Mouse (Mus musculus) hindbrain, embryonic 16.5 days (tissue): ENCODE data around the gene Hba-x. TPM values are rescaled to one million over a fixed set of nuclear protein-coding genes. Genes with fewer than 3 reads are reported as not detected.

Source experiments
- ATAC-seq: fragments of 200-750 bp; cut with Nextera tagmentation; 2 replicates; pipeline ENCODE4 v1.8.0; 2017; ENCODE audit warnings: moderate TSS enrichment, moderate library complexity
- H3K27ac ChIP-seq: fragments of 300-500 bp; sonication (generic); 2 replicates; pipeline ENCODE4 v1.5.1; 2014; ENCODE audit warnings: low read depth, mild to moderate bottlenecking, control low read depth, low read length, moderate library complexity
- H3K27me3 ChIP-seq: fragments of 300-500 bp; sonication (generic); replicated peaks from 2 replicates; pipeline ENCODE4 v1.6.1; 2014; ENCODE audit warnings: low read length; ENCODE audit not compliant: control insufficient read depth, insufficient read depth
- H3K36me3 ChIP-seq: fragments of 300-500 bp; sonication (generic); 2 replicates; pipeline ENCODE4 v1.6.1; 2014; ENCODE audit warnings: mild to moderate bottlenecking, low read length, moderate library complexity, mixed read lengths; ENCODE audit not compliant: control insufficient read depth, insufficient read depth
- H3K4me1 ChIP-seq: fragments of 300-500 bp; sonication (generic); 2 replicates; pipeline ENCODE4 v1.6.1; 2014; ENCODE audit warnings: low read depth, low read length; ENCODE audit not compliant: control insufficient read depth, insufficient read depth
- H3K4me2 ChIP-seq: fragments of 300-500 bp; sonication (generic); 2 replicates; pipeline ENCODE4 v1.6.1; 2014; ENCODE audit warnings: mild to moderate bottlenecking, low read length, control low read depth, moderate library complexity
- H3K4me3 ChIP-seq: fragments of 300-500 bp; sonication (generic); 2 replicates; pipeline ENCODE4 v1.5.1; 2014; ENCODE audit warnings: mild to moderate bottlenecking, low read length, control low read depth, moderate library complexity
- H3K9ac ChIP-seq: fragments of 300-500 bp; sonication (generic); 2 replicates; pipeline ENCODE4 v1.6.1; 2014; ENCODE audit warnings: low read depth, mild to moderate bottlenecking, control low read depth, low read length, moderate library complexity
- H3K9me3 ChIP-seq: fragments of 300-500 bp; sonication (generic); 2 replicates; pipeline ENCODE4 v1.6.1; 2014; ENCODE audit warnings: mild to moderate bottlenecking, low read length, moderate library complexity; ENCODE audit not compliant: control insufficient read depth
- WGBS: fragments of 180-500 bp; shearing (Covaris S2); extraction: QIAGEN DNeasy Blood & Tissue Kit; methylation state at CpG from one replicate; pipeline ENCODE4 v1.1.7; 2014; 5-methylcytosine and 5-hydroxymethylcytosine counted together
- polyA plus RNA-seq: library from polyadenylated mRNA; unstranded; fragments of >200 nt; fragmentation: Nextera tagmentation; extraction: Ambion mirVana; gene quantifications from 2 replicates; pipeline ENCODE4 v1.2.1, GENCODE M21; 2015

Hba-x gene
- polyA plus RNA-seq, 1 experiment from 2014 or later: 4.9 TPM

DNA sequence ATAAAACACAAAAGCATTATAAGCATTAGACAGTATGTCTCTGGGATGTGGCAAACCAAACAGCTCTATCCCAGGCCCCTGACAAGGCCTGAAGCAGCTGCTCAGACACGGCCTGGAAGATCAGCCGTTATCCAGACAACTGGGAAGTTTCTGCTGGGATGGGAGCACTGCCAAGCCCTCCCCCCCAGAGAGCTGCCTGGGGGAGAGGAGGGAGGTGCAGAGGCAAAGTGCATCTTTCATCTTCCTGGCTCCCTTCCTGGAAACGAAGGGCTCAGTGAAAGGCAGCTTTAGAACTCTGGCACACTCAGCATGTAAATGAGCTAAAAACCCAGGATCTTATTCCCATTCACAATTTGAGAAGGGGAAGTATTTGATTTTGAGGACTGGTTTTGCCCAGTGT lies 40.6 kb upstream of the Hba-x start:
- no peak overlapping the region for H3K4me2 ChIP-seq
- H3K9me3 ChIP-seq: no peaks in the 10 kb centered on the region
- peak; percentile 70 for ATAC-seq
- H3K27ac ChIP-seq: peak overlapping the region; percentile 73
- no peak overlapping the region for H3K4me3 ChIP-seq
- no peak overlapping the region for H3K9ac ChIP-seq
- peaks cover 9% of the 10 kb centered on the region for H3K36me3 ChIP-seq
- no peaks in the 10 kb centered on the region for H3K27me3 ChIP-seq
- 16% methylated on average over 3 of the region's 3 CpGs for WGBS
- peaks cover 26% of the 10 kb centered on the region for H3K4me1 ChIP-seq

DNA sequence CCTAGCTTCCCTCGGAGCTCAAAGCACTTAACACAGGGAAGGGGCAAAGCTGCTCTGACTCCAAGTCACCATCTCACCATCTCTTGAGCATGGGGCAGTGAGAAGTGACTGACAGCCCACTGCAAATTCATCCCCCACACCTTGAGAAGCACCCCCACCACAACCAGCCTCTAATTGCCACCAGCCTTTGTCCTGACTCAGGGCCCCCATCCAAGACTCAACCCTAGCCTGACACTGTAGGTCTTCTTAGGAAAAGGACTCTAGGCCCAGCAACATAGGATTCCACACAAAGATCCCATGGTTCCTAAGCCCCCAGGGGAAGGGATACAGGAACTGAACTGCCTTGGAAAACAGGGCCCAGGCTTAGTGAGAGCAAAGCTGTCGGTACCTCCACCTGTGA lies 40.1 kb upstream of the Hba-x start:
- Histone ChIP-seq H3K36me3 (peaks cover 10% of the 10 kb centered on the region; the same call in 1 of the 2 replicates), H3K27me3 (no peaks in the 10 kb centered on the region), H3K27ac (peak overlapping the region; percentile 73), H3K4me3 (no peak overlapping the region), H3K9ac (no peak overlapping the region), H3K9me3 (no peaks in the 10 kb centered on the region), H3K4me1 (peaks cover 26% of the 10 kb centered on the region), H3K4me2 (no peak overlapping the region)
- WGBS: 48% methylated on average over 2 of the region's 2 CpGs
- ATAC-seq: peak; percentile 17

DNA sequence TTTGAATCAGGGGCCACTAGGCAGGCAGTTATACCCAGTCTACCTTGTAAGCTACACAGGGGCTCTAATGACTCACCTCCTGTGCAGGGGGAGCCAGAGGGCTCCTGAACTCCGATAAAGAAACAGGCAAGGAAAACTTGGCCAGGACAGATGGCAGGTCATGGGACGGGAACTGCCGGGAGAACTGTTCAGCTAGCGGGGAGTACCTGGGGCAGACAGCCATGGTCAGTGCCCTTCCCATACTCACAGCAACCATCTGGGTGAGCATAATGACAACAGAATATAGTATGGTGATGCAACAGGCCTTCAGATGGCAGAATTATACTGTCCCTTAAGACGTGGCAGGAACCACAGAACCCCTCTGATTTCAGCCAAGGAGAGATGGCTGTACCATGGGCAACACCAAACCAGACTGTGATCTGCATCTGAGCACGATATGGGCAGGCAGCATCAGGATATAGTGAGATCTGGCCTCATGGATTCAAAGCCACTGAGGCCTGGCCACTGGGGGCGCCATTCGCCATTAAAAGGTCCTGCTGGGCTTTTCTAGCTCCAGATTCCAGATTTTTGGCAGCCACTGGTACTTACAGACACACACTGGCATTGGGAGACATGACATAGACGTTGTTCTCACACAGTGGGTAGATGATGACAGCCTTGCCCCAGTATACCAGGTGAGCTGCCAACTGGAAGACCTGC lies 39.3 kb upstream of the Hba-x start:
- H3K4me2 ChIP-seq: no peak overlapping the region
- H3K9ac ChIP-seq: no peak overlapping the region
- no peaks in the 10 kb centered on the region for H3K9me3 ChIP-seq
- no peak overlapping the region for H3K4me3 ChIP-seq
- peak overlapping the region; percentile 73 for H3K27ac ChIP-seq
- ATAC-seq: no peak
- H3K27me3 ChIP-seq: no peaks in the 10 kb centered on the region
- peaks cover 5% of the 10 kb centered on the region; the same call in 1 of the 2 replicates for H3K36me3 ChIP-seq
- peaks cover 26% of the 10 kb centered on the region for H3K4me1 ChIP-seq
- WGBS: 50% methylated on average over 9 of the region's 9 CpGs

DNA sequence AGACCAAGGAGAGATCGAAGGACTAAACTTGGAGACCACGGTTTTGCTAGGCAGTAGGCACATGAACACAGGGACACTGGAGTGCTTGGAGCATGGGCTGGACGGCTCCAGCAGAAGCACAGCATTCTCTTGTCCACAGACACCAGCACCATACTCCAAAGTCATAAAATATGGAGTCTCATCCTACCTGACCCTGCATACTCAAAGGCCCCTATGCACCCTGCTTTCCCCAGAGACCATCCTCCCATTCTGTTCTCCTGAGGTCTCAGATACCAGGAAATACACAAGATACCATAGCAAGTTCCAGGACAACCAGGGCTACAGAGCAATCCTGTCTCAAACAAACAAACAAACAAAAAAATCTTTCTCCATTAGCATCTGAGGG lies 38.8 kb upstream of the Hba-x start:
- Histone ChIP-seq H3K9me3 (no peaks in the 10 kb centered on the region), H3K4me1 (peaks cover 26% of the 10 kb centered on the region), H3K27ac (no peak overlapping the region), H3K4me2 (no peak overlapping the region), H3K9ac (no peak overlapping the region), H3K4me3 (no peak overlapping the region), H3K27me3 (no peaks in the 10 kb centered on the region), H3K36me3 (peaks cover 5% of the 10 kb centered on the region; the same call in 1 of the 2 replicates)
- ATAC-seq: no peak
- 88% methylated on average over 3 of the region's 3 CpGs for WGBS

DNA sequence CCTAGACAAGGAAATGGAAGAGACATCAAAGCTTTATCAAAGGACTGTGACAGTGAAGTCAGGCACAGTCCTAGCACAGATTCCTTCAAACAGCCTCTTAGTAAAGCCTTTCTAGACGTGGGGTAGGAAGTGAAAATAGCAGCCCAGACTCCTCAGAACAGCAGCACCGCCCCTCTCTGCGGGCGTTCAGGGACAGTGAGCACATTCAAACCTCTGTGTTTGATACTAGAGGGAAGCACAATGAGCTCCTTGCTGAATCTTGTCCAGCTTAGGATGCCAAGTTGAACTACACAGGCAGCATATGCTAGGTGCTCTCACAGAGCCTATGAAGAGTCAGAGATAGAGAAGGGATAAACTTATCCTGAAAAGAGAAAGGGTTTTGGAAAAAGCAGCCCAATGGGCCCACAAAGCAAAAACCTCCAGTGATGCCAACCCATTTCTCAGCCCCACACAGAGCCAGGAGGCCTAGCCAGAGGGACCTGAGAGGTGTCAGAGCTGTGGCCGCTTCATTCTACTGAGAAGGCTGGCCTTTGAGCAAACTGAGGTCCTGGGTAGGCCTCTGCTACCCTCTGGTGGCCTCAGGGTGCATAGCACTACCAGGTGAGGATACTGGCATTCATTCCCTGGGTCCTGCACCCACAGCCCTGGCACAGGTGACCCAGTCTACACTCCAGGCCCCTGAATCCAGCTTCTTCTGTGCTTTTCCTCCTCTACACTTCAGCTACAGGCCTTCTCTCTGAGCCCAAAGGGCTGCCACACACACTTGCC lies 37.9 kb upstream of the Hba-x start:
- 62% methylated on average over 5 of the region's 5 CpGs for WGBS
- ATAC-seq: peak; percentile 37

DNA sequence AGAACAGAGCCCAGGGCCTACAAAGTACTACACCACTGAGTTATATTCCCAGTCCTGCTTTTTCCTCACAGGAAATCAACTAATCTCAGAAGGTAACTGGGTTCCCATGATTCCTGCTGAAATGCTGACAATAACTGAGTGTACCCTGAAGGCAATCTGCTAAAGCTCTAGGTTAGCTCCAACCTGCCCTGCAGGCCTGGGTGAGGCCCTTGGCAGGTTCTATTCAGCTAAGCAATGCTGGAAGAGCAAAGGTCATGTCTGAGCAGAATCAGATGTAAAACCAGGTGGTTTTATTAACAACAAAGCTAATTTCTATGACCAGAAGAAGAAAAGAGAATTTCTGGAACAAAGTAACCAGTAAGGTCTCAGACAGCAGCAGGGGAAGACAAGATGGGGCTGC lies 34.8 kb upstream of the Hba-x start:
- no peak overlapping the region for H3K4me2 ChIP-seq
- H3K27ac ChIP-seq: no peak overlapping the region
- peaks cover 9% of the 10 kb centered on the region; the same call in 1 of the 2 replicates for H3K36me3 ChIP-seq
- no peak overlapping the region for H3K4me3 ChIP-seq
- no peak overlapping the region for H3K9ac ChIP-seq
- peaks cover 10% of the 10 kb centered on the region for H3K4me1 ChIP-seq
- no peaks in the 10 kb centered on the region for H3K9me3 ChIP-seq
- H3K27me3 ChIP-seq: no peaks in the 10 kb centered on the region
- no peak for ATAC-seq

More for the DNA sequence above, 37.9 kb upstream of the Hba-x start:
- no peaks in the 10 kb centered on the region for H3K9me3 ChIP-seq
- peaks cover 26% of the 10 kb centered on the region for H3K4me1 ChIP-seq
- H3K36me3 ChIP-seq: 0 out of 2 replicates have a peak, but pooled peaks cover 2% of the 10 kb centered on the region
- H3K27ac ChIP-seq: no peak overlapping the region; the same call in 1 of the 2 replicates
- H3K4me3 ChIP-seq: no peak overlapping the region
- H3K27me3 ChIP-seq: no peaks in the 10 kb centered on the region
- H3K4me2 ChIP-seq: no peak overlapping the region
- H3K9ac ChIP-seq: no peak overlapping the region

DNA sequence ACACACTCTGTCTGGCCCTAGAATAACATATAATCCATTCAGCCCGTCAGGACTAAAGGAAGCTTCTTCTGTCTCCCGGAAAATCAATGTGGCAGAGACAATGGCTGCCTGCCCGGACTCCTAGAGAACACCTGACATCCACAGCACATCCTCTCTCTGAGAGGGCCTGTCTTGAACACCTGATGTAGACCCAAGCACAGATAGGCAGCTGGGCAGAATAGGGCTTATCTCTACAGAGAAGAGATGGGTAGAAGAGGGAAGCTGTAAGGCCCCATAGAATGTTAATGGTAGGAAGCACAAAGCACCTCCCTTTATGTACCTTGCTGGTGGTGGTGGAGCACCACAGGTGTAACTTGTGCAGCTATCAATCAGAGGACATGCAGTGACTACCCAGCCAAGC lies 34.0 kb upstream of the Hba-x start:
- ATAC-seq: no peak
- peaks cover 3% of the 10 kb centered on the region for H3K4me1 ChIP-seq
- no peaks in the 10 kb centered on the region for H3K9me3 ChIP-seq
- H3K27ac ChIP-seq: no peak overlapping the region
- H3K4me3 ChIP-seq: no peak overlapping the region
- H3K36me3 ChIP-seq: peaks cover 11% of the 10 kb centered on the region
- no peaks in the 10 kb centered on the region for H3K27me3 ChIP-seq
- 78% methylated on average over 3 of the region's 3 CpGs for WGBS
- H3K9ac ChIP-seq: no peak overlapping the region
- H3K4me2 ChIP-seq: no peak overlapping the region

DNA sequence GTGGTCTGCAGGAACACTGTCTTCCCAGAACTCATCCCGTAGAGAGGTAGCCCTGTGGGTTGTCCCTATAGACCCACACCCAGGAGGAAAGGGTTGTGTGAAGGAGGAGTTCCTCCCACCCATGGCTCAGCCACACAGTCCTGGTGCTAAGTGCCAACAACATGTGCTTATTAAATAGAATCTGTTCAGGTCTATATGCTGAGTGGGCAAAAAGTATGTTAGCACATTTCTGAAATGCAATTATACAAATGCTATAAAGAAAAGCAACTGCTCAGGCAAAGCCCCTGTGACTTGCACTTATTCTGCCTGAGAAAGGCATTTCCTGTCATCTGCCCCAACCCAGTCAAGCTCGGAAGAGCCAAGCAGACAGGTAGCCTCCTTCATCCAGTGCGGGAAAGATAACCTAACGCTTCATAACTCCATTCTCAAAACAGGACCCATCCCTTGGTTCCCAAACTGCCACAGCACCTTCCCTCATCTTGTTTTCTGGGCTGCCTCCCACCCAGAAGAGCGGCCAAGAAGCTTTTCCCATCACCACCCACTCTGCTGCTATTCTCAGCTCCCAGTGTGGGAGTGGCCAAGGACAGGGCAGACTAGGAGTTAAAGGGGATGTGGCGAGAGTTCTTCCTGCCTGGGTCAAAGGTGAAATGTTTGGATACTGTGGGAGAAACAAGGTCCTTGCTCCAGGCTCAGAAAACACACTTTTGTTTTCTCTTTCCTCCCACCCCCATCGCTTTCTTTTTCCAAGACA lies 32.8 kb upstream of the Hba-x start:
- WGBS: 75% methylated on average over 7 of the region's 7 CpGs
- ATAC-seq: no peak
- Histone ChIP-seq H3K27me3 (no peaks in the 10 kb centered on the region), H3K4me3 (no peak overlapping the region), H3K36me3 (peaks cover 16% of the 10 kb centered on the region), H3K27ac (0 out of 2 replicates have a peak overlapping the region, but pooled peaks have one; percentile 12), H3K4me1 (no peaks in the 10 kb centered on the region), H3K9me3 (no peaks in the 10 kb centered on the region), H3K9ac (no peak overlapping the region), H3K4me2 (no peak overlapping the region)

DNA sequence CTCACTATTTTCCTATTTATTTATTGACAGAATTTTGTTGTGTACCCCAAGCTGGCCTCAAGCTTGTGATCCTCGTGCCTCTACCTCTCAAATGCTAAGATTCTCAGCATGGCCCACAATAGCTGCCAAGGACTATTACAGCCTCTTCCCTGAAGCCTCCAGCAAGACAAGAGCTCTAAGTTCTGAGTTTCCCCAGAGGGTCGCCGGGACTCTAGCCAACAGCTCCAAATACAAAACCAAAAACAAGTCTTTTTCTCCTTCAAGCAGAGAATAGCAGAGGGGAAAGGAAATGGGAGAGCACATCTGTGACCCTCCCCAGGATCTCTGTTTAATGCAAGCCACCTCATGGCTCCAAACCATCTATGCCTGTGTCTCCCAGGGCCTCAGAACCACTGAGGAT lies 32.1 kb upstream of the Hba-x start:
- no peak overlapping the region for H3K4me2 ChIP-seq
- H3K9me3 ChIP-seq: no peaks in the 10 kb centered on the region
- no peak overlapping the region for H3K4me3 ChIP-seq
- H3K9ac ChIP-seq: no peak overlapping the region
- WGBS: 82% methylated on average over 3 of the region's 3 CpGs
- no peaks in the 10 kb centered on the region for H3K4me1 ChIP-seq
- peaks cover 16% of the 10 kb centered on the region for H3K36me3 ChIP-seq
- no peaks in the 10 kb centered on the region for H3K27me3 ChIP-seq
- no peak for ATAC-seq
- 0 out of 2 replicates have a peak overlapping the region, but pooled peaks have one; percentile 5 for H3K27ac ChIP-seq
